Comparison of ENCODE assay signal across 9 mouse cellular contexts in the genomic region with DNA sequence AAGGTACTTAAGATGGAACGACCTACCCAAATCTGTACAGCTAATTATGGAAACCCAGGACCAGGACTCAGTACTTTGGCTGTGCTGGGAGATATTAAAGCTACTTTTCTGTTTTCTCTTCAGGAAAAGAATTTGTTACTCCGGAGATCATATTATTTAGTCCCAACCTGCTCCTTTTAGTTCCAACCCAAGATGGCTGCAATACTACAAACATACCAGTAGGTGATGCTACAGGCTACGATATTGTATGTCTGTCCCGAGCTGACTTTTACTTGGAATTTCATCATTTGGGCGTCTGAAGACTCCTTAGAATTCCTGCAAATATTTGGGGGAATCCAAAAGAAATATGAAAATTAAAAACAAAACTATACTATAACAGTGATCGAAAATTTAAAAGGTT. TPM values are rescaled to one million over a fixed set of nuclear protein-coding genes. Genes with fewer than 3 reads are reported as not detected.
DNase-seq lines count a peak whose midpoint lies in the region; ATAC-seq and TF ChIP-seq lines count a peak whose summit lies in the region.
"Had no signal": no experiment of that assay in that cellular context is flagged by ENCODE, and none has a peak within 500 bp of the region (broad histone marks: within the 10 kb centered on the region; RNA-seq: fewer than 3 reads in every experiment).

No protein-coding gene starts in this region.

- H3K9me3 ChIP-seq in intestine, embryonic 16.5 days (ENCODE audit: control insufficient read depth, low read length) = no peaks in the 10 kb centered on the region
- no peaks in the 10 kb centered on the region for H3K9me3 ChIP-seq in intestine, embryonic 15.5 days
- H3K9me3 ChIP-seq in CH12.LX (replicated peaks; ENCODE audit: low read length) = no peaks in the 10 kb centered on the region
- H3K9me3 ChIP-seq in kidney, embryonic 14.5 days (ENCODE audit: control insufficient read depth, low read length) = no peaks in the 10 kb centered on the region
- H3K9me3 ChIP-seq: midbrain, embryonic 12.5 days had no signal

- H3K4me3 ChIP-seq in intestine, embryonic 16.5 days (ENCODE audit: low read length) = no peak overlapping the region
- no peak overlapping the region for H3K4me3 ChIP-seq in intestine, embryonic 15.5 days (replicated peaks)
- H3K4me3 ChIP-seq in CH12.LX (replicated peaks in 1 of 3; ENCODE audit: low read depth in 2 of 3, low read length in 2 of 3, poor library complexity in 1 of 3) = no peak overlapping the region
- no peak overlapping the region for H3K4me3 ChIP-seq in embryonic fibroblast, embryonic 13.5 days (ENCODE audit: insufficient read depth, low read length)
- no peak overlapping the region for H3K4me3 ChIP-seq in kidney, embryonic 14.5 days (ENCODE audit: low read length)
- H3K4me3 ChIP-seq: midbrain, embryonic 12.5 days had no signal

- no peak overlapping the region for H3K9ac ChIP-seq in intestine, embryonic 16.5 days (ENCODE audit: low read depth, low read length)
- H3K9ac ChIP-seq in intestine, embryonic 15.5 days = no peak overlapping the region
- H3K9ac ChIP-seq in CH12.LX (ENCODE audit: insufficient read depth, low read depth) = no peak overlapping the region
- no peak overlapping the region for H3K9ac ChIP-seq in kidney, embryonic 14.5 days (ENCODE audit: low read depth, low read length)
- H3K9ac ChIP-seq: midbrain, embryonic 12.5 days had no signal

- 0 out of 2 replicates have a peak, but pooled peaks have one; percentile 35 for ATAC-seq in intestine, embryonic 16.5 days
- ATAC-seq in intestine, embryonic 15.5 days = no peak; the same call in 1 of the 2 replicates
- no peak for ATAC-seq in kidney, embryonic 14.5 days (ENCODE audit: low FRiP score, low TSS enrichment)

- no peaks in the 10 kb centered on the region for H3K27me3 ChIP-seq in intestine, embryonic 16.5 days (replicated peaks; ENCODE audit: control insufficient read depth, insufficient read depth, low read length)
- no peaks in the 10 kb centered on the region for H3K27me3 ChIP-seq in intestine, embryonic 15.5 days (replicated peaks)
- peaks cover 1% of the 10 kb centered on the region for H3K27me3 ChIP-seq in CH12.LX (replicated peaks)
- H3K27me3 ChIP-seq in kidney, embryonic 14.5 days (ENCODE audit: control insufficient read depth, insufficient read depth, low read length) = no peaks in the 10 kb centered on the region

- in situ Hi-C loops in CH12.LX (cut with MboI; ENCODE audit: low pct_ligation_motif_present, low pct_unique_long_range_greater_than_20kb, low sequenced_read_pairs) = loop anchor here (25.0 kb wide), 2 partner anchors 203 to 978 kb away; a partner anchor contains a TSS

- no peaks in the 10 kb centered on the region for H3K4me1 ChIP-seq in intestine, embryonic 16.5 days (ENCODE audit: control insufficient read depth, insufficient read depth, low read length)
- H3K4me1 ChIP-seq in intestine, embryonic 15.5 days (replicated peaks) = no peaks in the 10 kb centered on the region
- H3K4me1 ChIP-seq in CH12.LX (ENCODE audit: control insufficient read depth in 1 of 2, insufficient read depth in 2 of 2) = peaks cover 0 to 21% of the 10 kb centered on the region in 2 experiments; a peak in 2 of 4 replicates
- H3K4me1 ChIP-seq in embryonic fibroblast, embryonic 13.5 days (ENCODE audit: control insufficient read depth, insufficient read depth, low read length) = peaks cover 6% of the 10 kb centered on the region; the same call in 1 of the 2 replicates
- no peaks in the 10 kb centered on the region for H3K4me1 ChIP-seq in kidney, embryonic 14.5 days (ENCODE audit: control insufficient read depth, insufficient read depth, low read length)
- H3K4me1 ChIP-seq: midbrain, embryonic 12.5 days had no signal

- TF ChIP-seq POLR2A in CH12.LX (IDR thresholded peaks at IDR 0.05; ENCODE audit: low read depth, low read length) = no peak
- TF ChIP-seq POLR2A in embryonic fibroblast, embryonic 13.5 days (IDR thresholded peaks at IDR 0.05; ENCODE audit: low read depth, low read length) = no peak

- dilution Hi-C loops in CH12.LX (cut with MboI; ENCODE audit: extremely low pct_ligation_motif_present, extremely low pct_unique_long_range_greater_than_20kb, low sequenced_read_pairs) = no loop called here

- H3K4me2 ChIP-seq in intestine, embryonic 16.5 days (ENCODE audit: low read depth, low read length) = no peak overlapping the region
- H3K4me2 ChIP-seq in intestine, embryonic 15.5 days (replicated peaks) = no peak overlapping the region
- H3K4me2 ChIP-seq in CH12.LX (ENCODE audit: insufficient read depth, low read depth, poor library complexity, severe bottlenecking) = peak overlapping the region; percentile 23
- H3K4me2 ChIP-seq in kidney, embryonic 14.5 days (replicated peaks; ENCODE audit: low read depth, low read length) = no peak overlapping the region
- H3K4me2 ChIP-seq: midbrain, embryonic 12.5 days had no signal

- TF ChIP-seq CTCF in CH12.LX (conservative IDR thresholded peaks at IDR 0.05 in 1 of 2, IDR thresholded peaks at IDR 0.05 in 1 of 2; ENCODE audit: low read depth in 2 of 2, low read length in 2 of 2) = peak; percentile 93 to 99
- TF ChIP-seq CTCF in embryonic fibroblast, embryonic 13.5 days (IDR thresholded peaks at IDR 0.05; ENCODE audit: borderline replicate concordance, insufficient read depth, low read length) = no peak

- TF ChIP-seq EP300 in CH12.LX (IDR thresholded peaks at IDR 0.05; ENCODE audit: low read length) = no peak

- WGBS in intestine, embryonic 16.5 days = 9% methylated on average over 6 of the region's 6 CpGs
- WGBS in intestine, embryonic 15.5 days = 9% methylated on average over 6 of the region's 6 CpGs
- 5% methylated on average over 6 of the region's 6 CpGs for WGBS in kidney, embryonic 14.5 days

- peak; percentile 99 for TF ChIP-seq RAD21 in CH12.LX (IDR thresholded peaks at IDR 0.05; ENCODE audit: low read depth, low read length)

- no peaks in the 10 kb centered on the region for H3K36me3 ChIP-seq in intestine, embryonic 16.5 days (ENCODE audit: control insufficient read depth, insufficient read depth, low read length)
- no peaks in the 10 kb centered on the region for H3K36me3 ChIP-seq in intestine, embryonic 15.5 days
- no peaks in the 10 kb centered on the region for H3K36me3 ChIP-seq in CH12.LX (replicated peaks in 1 of 2; ENCODE audit: control insufficient read depth in 1 of 2, insufficient read depth in 1 of 2, low read length in 1 of 2)
- H3K36me3 ChIP-seq in kidney, embryonic 14.5 days (ENCODE audit: control insufficient read depth, insufficient read depth, low read length) = no peaks in the 10 kb centered on the region
- H3K36me3 ChIP-seq: midbrain, embryonic 12.5 days had no signal

- no peak overlapping the region for H3K27ac ChIP-seq in intestine, embryonic 16.5 days (ENCODE audit: low read length)
- no peak overlapping the region for H3K27ac ChIP-seq in intestine, embryonic 15.5 days
- H3K27ac ChIP-seq in CH12.LX (ENCODE audit: insufficient read depth, low read depth) = no peak overlapping the region
- H3K27ac ChIP-seq in embryonic fibroblast, embryonic 13.5 days (ENCODE audit: insufficient read depth, low read length) = peak overlapping the region; percentile 94
- no peak overlapping the region for H3K27ac ChIP-seq in kidney, embryonic 14.5 days (ENCODE audit: low read depth, low read length)
- H3K27ac ChIP-seq: midbrain, embryonic 12.5 days had no signal

- no peaks in the 10 kb centered on the region for H3K79me2 ChIP-seq in CH12.LX (replicated peaks; ENCODE audit: control insufficient read depth, extremely low read depth, insufficient read depth, poor library complexity, severe bottlenecking)

- DNase-seq in 416B (ENCODE audit: low read depth) (peak; percentile 69), CH12.LX (ENCODE audit: extremely low read depth) (peak; percentile 48)
- peak; percentile 86 for DNase-seq in retina, embryonic 14.5 days (ENCODE audit: low spot score)
- DNase-seq in right cerebral cortex, postnatal 25 days = no peak

TF ChIP-seq in CH12.LX, 34 proteins besides CTCF, POLR2A, EP300 and RAD21:
- TF ChIP-seq SMC3 (IDR thresholded peaks at IDR 0.05; ENCODE audit: low read depth, low read length) (peak; percentile 76), MAZ (IDR thresholded peaks at IDR 0.05; ENCODE audit: low read depth, low read length) (no peak), MXI1 (IDR thresholded peaks at IDR 0.05; ENCODE audit: low read depth, low read length) (no peak), ETS1 (conservative IDR thresholded peaks at IDR 0.05; ENCODE audit: low read depth, low read length) (no peak)

RNA-seq across cellular contexts. Expression of a gene that starts 32.6 kb away (rescaled TPM):
- polyA plus RNA-seq in intestine, embryonic 16.5 days (2015; fragmentation: Nextera tagmentation; extraction: Ambion mirVana) = 5.0 and 5.6 TPM in 2 replicates
- 6.3 and 6.4 TPM in 2 replicates for polyA plus RNA-seq in intestine, embryonic 15.5 days (2015; fragmentation: Nextera tagmentation; extraction: Ambion mirVana)
- total RNA-seq in CH12.LX (2012; rRNA removed) = 8.6 and 9.5 TPM in 2 replicates
- total RNA-seq in CH12.LX (2014; rRNA removed) = 13.8 and 14.3 TPM in 2 replicates
- 8.7 and 10.7 TPM in 2 replicates for polyA plus RNA-seq in CH12.LX (2012; ENCODE audit: insufficient read length, low read depth)
- polyA plus RNA-seq in embryonic fibroblast, embryonic 13.5 days (2011; ENCODE audit: insufficient read length, low read depth, missing spikeins) = 11.5 and 12.9 TPM in 2 replicates
- 9.5 and 12.1 TPM in 2 replicates for polyA plus RNA-seq in kidney, embryonic 14.5 days (2014; fragmentation: Nextera tagmentation; extraction: Ambion mirVana)
